Mouse (Mus musculus) lung, postnatal 0 days (tissue): ENCODE data around the gene Rab42. TPM values are rescaled to one million over a fixed set of nuclear protein-coding genes. Genes with fewer than 3 reads are reported as not detected.

Experiments
- ATAC-seq: fragments of 200-750 bp; cut with Nextera tagmentation; 2 replicates; pipeline ENCODE4 v1.8.0; 2017; ENCODE audit warnings: moderate library complexity
- DNase-seq: peaks from one replicate; pipeline ENCODE4 v3.0.0-alpha.2; 2016; ENCODE audit warnings: low spot score
- H3K27ac ChIP-seq: fragments of 300-500 bp; sonication (generic); 2 replicates; pipeline ENCODE4 v1.5.1; 2014; ENCODE audit warnings: antibody characterized with exemption, mild to moderate bottlenecking, low read length, mixed read lengths
- H3K27me3 ChIP-seq: fragments of 300-500 bp; sonication (generic); replicated peaks from 2 replicates; pipeline ENCODE4 v1.6.1; 2014; ENCODE audit warnings: low read length, mixed read lengths; ENCODE audit not compliant: insufficient read depth
- H3K36me3 ChIP-seq: fragments of 300-500 bp; sonication (generic); 2 replicates; pipeline ENCODE4 v1.6.1; 2014; ENCODE audit warnings: low read length, mixed read lengths; ENCODE audit not compliant: insufficient read depth
- H3K4me1 ChIP-seq: fragments of 300-500 bp; sonication (generic); 2 replicates; pipeline ENCODE4 v1.6.1; 2014; ENCODE audit warnings: antibody characterized with exemption, low read depth, low read length, mixed read lengths; ENCODE audit not compliant: insufficient read depth
- H3K4me2 ChIP-seq: fragments of 300-500 bp; sonication (generic); replicated peaks from 2 replicates; pipeline ENCODE4 v1.6.1; 2014; ENCODE audit warnings: low read depth, mild to moderate bottlenecking, low read length, moderate library complexity, mixed read lengths
- H3K4me3 ChIP-seq: fragments of 300-500 bp; sonication (generic); 2 replicates; pipeline ENCODE4 v1.5.1; 2014; ENCODE audit warnings: low read depth, low read length
- H3K9ac ChIP-seq: fragments of 300-500 bp; sonication (generic); replicated peaks from 2 replicates; pipeline ENCODE4 v1.6.1; 2014; ENCODE audit warnings: low read depth, mild to moderate bottlenecking
- H3K9me3 ChIP-seq: fragments of 300-500 bp; sonication (generic); 2 replicates; pipeline ENCODE4 v1.6.1; 2016; ENCODE audit warnings: low read length, mixed read lengths
- CTCF ChIP-seq: IDR thresholded peaks from 2 replicates; pipeline ENCODE4 v1.5.1; 2016; ENCODE audit warnings: antibody characterized with exemption, mild to moderate bottlenecking
- EP300 ChIP-seq: IDR thresholded peaks from 2 replicates; pipeline ENCODE4 v1.6.1; 2016; ENCODE audit warnings: antibody characterized with exemption, mild to moderate bottlenecking, control low read depth
- WGBS: fragments of 180-500 bp; shearing (Covaris S2); extraction: QIAGEN DNeasy Blood & Tissue Kit; methylation state at CpG from one replicate; pipeline ENCODE4 v1.1.7; 2014; 5-methylcytosine and 5-hydroxymethylcytosine counted together
- polyA plus RNA-seq: library from polyadenylated mRNA; unstranded; fragments of >200 nt; fragmentation: Nextera tagmentation; extraction: Ambion mirVana; gene quantifications from 2 replicates; pipeline ENCODE4 v1.2.1, GENCODE M21; 2015

The Rab42 gene
- polyA plus RNA-seq, 1 experiment from 2014 or later: 3.1 TPM

DNA sequence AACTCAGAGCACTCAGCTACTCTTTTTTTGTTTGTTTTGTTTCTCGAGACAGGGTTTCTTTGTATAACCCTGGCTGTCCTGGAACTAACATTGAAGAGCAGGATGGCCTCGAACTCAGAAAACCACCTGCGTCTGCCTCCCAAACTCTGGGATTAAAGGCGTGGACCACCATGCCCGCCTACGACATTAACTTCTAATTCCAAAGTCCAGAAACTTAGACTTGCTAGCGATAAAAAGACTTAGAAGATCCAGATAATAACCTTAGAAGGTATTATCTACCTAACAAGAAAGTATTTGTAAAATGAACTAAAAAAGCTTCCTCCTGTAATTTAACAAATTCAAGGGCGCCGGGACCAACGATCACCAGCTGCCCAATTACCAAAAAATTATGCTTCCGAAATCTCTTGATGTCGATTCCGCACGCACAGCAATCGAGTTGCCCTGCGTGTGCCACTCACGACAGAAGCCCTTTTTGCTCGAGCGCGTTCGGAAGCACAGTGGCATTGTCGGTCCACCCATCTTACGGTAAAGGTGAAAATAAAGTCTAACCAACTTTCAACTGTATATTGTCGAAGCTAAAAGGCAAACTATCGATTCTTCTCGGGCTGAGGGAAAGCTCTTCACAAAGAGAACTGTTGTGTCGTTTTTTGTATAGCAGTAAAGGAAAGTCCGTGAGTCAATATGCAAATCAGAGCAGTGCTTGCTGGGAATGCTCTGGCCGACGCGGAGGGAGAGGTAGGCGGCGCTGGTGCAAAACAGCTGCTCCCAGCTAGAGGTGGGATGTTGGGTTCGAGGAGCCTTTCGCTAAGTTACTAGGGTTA, 33.2 kb downstream of the Rab42 start:
- Histone ChIP-seq H3K36me3 (no peaks in the 10 kb centered on the region), H3K9me3 (no peaks in the 10 kb centered on the region), H3K4me2 (peak overlapping the region; percentile 51), H3K27ac (peak overlapping the region; percentile 93), H3K4me1 (no peaks in the 10 kb centered on the region), H3K27me3 (no peaks in the 10 kb centered on the region), H3K9ac (peak overlapping the region; percentile 60), H3K4me3 (peak overlapping the region; percentile 32)
- DNase-seq (peak; percentile 95), ATAC-seq (peak; percentile 73)
- under 1% methylated on average over 35 of the region's 35 CpGs for WGBS
- TF ChIP-seq CTCF: peak; percentile 74
- peak; percentile 87 for TF ChIP-seq EP300

DNA sequence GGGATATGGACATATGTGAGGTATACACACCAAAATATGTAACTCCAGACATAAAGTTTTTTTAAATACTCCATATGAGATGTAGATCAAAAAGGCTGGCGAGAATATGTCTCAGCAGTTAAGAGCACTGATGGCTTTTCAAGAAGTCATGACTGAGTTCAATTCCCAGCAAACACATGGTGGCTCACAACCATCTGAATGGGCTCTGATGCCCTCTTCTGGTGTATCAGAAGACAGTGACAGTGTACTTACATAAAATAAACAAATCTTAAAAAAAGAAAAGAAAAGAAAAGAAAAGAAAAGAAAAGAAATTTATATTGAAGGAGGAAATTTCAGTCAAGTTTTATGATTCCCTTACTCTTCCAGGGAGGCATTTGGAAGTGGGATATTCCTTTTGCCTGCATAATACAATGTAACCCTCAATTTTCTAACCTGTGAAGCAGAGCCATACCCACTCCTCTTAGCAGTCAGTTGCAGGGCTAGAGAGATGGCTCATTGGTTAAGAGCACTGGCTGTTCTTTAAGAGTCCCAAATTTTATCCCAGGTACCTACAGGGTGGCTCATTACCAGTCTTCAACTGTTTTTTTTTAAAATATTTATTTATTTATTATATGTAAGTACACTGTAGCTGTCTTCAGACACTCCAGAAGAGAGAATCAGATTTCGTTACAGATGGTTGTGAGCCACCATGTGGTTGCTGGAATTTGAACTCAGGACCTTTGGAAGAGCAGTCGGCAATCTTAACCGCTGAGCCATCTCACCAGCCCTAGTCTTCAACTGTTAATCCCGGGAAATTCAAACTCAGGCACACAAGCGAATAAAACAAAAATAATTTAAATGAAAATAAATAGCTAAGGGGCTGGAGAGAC, 34.1 kb downstream of the Rab42 start:
- H3K4me2 ChIP-seq: peak overlapping the region; percentile 51
- no peak for TF ChIP-seq EP300
- TF ChIP-seq CTCF: peak; percentile 61
- no peaks in the 10 kb centered on the region for H3K36me3 ChIP-seq
- no peaks in the 10 kb centered on the region for H3K9me3 ChIP-seq
- H3K4me3 ChIP-seq: 0 out of 2 replicates have a peak overlapping the region, but pooled peaks have one; percentile 32
- H3K4me1 ChIP-seq: no peaks in the 10 kb centered on the region
- H3K27ac ChIP-seq: peak overlapping the region; percentile 6; the same call in 1 of the 2 replicates
- ATAC-seq (no peak), DNase-seq (peak; percentile 70)
- H3K27me3 ChIP-seq: no peaks in the 10 kb centered on the region
- 0 out of 2 replicates have a peak overlapping the region, but pooled peaks have one; percentile 30 for H3K9ac ChIP-seq
- WGBS: 6% methylated on average over 6 of the region's 6 CpGs

DNA sequence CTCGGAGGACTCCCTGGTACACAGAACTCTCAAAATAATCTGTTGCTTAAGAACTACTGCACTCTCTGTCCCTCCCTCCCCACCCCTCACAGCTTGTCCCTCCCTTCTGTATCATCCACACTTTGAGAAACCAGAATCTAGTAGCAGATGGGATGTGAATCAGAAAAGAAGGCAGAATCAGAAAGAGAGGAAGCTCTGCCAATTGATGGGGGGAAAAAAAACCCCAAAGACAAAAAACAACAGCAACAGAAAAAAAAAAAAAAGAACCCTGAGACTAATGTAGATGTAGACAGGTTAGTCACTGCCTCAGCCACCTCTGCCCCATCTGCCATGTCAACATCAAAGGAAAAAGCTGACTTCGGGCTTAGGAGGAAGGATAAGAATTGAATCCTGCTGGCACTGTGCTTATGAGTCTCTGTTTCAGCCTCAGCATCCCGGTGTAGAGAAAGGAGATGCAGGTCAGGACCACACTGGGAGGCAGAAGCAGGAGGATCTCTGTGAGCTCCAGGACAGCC, 36.3 kb downstream of the Rab42 start:
- TF ChIP-seq EP300 (no peak), CTCF (no peak)
- Histone ChIP-seq H3K9me3 (no peaks in the 10 kb centered on the region), H3K4me3 (no peak overlapping the region), H3K36me3 (no peaks in the 10 kb centered on the region), H3K4me2 (no peak overlapping the region), H3K27me3 (no peaks in the 10 kb centered on the region), H3K4me1 (peaks cover 3% of the 10 kb centered on the region; the same call in 1 of the 2 replicates), H3K9ac (no peak overlapping the region), H3K27ac (no peak overlapping the region)
- WGBS: 73% methylated on average over 3 of the region's 3 CpGs
- no peak for ATAC-seq
- no peak for DNase-seq

DNA sequence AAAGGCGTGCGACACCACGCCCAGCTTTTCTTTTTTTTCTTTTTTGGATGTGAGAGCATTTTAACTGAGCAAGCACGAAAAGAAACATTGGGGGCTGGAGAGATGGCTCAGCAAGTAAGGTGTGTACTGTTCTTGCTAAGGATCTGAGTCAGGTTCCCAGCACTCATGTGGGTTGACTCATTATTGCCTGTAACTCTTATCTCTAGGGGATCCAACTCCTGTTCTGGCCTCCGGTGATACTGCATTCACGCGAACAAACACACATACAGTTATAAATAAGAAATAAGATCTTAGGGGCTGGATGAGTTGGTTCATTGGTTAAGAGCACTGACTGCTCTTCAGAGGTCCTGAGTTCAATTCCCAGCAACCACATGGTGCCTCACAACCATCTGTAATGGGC, 39.9 kb downstream of the Rab42 start:
- H3K27ac ChIP-seq: no peak overlapping the region
- no peak overlapping the region for H3K4me3 ChIP-seq
- H3K4me2 ChIP-seq: no peak overlapping the region
- ATAC-seq (no peak), DNase-seq (no peak)
- no peak overlapping the region for H3K9ac ChIP-seq
- H3K36me3 ChIP-seq: no peaks in the 10 kb centered on the region
- no peaks in the 10 kb centered on the region for H3K9me3 ChIP-seq
- H3K4me1 ChIP-seq: peaks cover 11% of the 10 kb centered on the region; the same call in 1 of the 2 replicates
- TF ChIP-seq EP300 (no peak), CTCF (no peak)
- H3K27me3 ChIP-seq: no peaks in the 10 kb centered on the region
- 94% methylated on average over 7 of the region's 7 CpGs for WGBS

DNA sequence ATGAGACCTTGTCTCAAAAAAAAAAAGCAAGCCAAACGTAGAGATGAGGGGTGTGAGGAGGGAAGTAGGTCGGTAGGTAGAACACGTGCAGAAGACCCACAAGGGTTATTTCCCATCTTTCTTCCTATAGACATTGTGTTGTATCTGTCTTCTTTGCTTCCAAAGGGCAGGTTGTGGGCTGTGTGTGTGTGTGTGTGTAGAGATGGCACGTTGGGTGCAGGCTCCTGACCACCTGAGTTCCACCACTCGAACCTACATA, 40.9 kb downstream of the Rab42 start:
- TF ChIP-seq CTCF: no peak
- TF ChIP-seq EP300: no peak
- Histone ChIP-seq H3K4me1 (peaks cover 11% of the 10 kb centered on the region; the same call in 1 of the 2 replicates), H3K36me3 (no peaks in the 10 kb centered on the region), H3K27me3 (no peaks in the 10 kb centered on the region), H3K9ac (no peak overlapping the region; the same call in 1 of the 2 replicates), H3K4me3 (no peak overlapping the region), H3K9me3 (no peaks in the 10 kb centered on the region), H3K27ac (no peak overlapping the region; the same call in 1 of the 2 replicates), H3K4me2 (peak overlapping the region; percentile 85; the same call in 1 of the 2 replicates)
- DNase-seq (no peak), ATAC-seq (no peak)
- WGBS: 56% methylated on average over 5 of the region's 5 CpGs
